ENCODE assay signal across 7 mouse cellular contexts in the genomic region with DNA sequence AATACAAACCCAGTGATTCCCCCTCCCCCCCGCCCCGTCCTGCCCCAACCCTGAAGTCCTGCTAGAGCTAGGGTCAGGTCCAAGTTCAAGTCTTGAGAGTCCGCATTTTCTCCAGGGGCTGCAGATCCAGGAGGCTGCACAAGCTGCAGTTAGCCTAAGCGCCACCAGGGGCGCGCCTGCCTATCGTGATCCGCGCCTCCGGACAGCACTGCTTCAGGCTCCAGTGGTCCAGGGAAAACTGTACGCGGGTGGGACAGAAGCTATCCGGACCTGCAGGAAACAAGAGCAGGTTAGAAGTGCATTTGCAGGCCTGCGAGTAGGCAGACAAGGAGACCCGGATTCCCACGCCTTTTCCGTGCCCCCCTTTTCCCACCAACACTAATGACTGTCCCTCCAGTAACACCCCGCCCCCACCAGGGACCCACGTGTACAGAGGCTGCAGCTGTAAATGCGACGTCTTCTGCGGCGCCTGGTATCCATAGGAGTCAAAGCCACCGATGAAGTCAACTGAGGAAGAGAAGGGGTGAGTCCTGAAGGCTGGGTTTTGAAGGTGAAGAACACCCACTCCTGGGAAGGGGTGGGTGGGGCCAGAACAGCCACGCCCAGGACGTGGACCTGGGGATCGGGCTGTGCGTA. TPM values are rescaled to one million over a fixed set of nuclear protein-coding genes. Genes with fewer than 3 reads are reported as not detected.
DNase-seq lines count a peak whose midpoint lies in the region; ATAC-seq lines count a peak whose summit lies in the region.

No protein-coding gene starts in this region.

- DNase-seq in adrenal gland, postnatal 25 days = peak; percentile 81
- DNase-seq in embryo, embryonic 11.5 days (ENCODE audit: low read depth, low spot score) = peak; percentile 44
- peak; percentile 65 to 67 for DNase-seq in gastrocnemius, postnatal 36 days
- DNase-seq in limb, embryonic 11.5 days (ENCODE audit: low spot score) = peak; percentile 81
- DNase-seq in spleen, adult 18-20 months = peak; percentile 27 to 65

- H3K9me3 ChIP-seq in intestine, embryonic 15.5 days = no peaks in the 10 kb centered on the region
- no peaks in the 10 kb centered on the region; the same call in 1 of the 2 replicates for H3K9me3 ChIP-seq in limb, embryonic 11.5 days (ENCODE audit: control insufficient read depth, low read length)
- H3K9me3 ChIP-seq in midbrain, embryonic 12.5 days = peaks cover 4% of the 10 kb centered on the region; the same call in 1 of the 2 replicates

- H3K4me3 ChIP-seq in intestine, embryonic 15.5 days (replicated peaks) = no peak overlapping the region; the same call in 1 of the 2 replicates
- no peak overlapping the region for H3K4me3 ChIP-seq in limb, embryonic 11.5 days (ENCODE audit: low read depth, low read length)
- H3K4me3 ChIP-seq in midbrain, embryonic 12.5 days = no peak overlapping the region

- H3K4me1 ChIP-seq in intestine, embryonic 15.5 days (replicated peaks) = peaks cover 6% of the 10 kb centered on the region; the same call in 1 of the 2 replicates
- H3K4me1 ChIP-seq in limb, embryonic 11.5 days (ENCODE audit: control insufficient read depth, insufficient read depth, low read length) = no peaks in the 10 kb centered on the region
- H3K4me1 ChIP-seq in midbrain, embryonic 12.5 days = peaks cover 5% of the 10 kb centered on the region; the same call in 1 of the 2 replicates

- WGBS in intestine, embryonic 15.5 days = 17% methylated on average over 28 of the region's 28 CpGs
- 19% methylated on average over 28 of the region's 28 CpGs for WGBS in limb, embryonic 11.5 days
- WGBS in midbrain, embryonic 12.5 days = 15% methylated on average over 24 of the region's 28 CpGs

- no peaks in the 10 kb centered on the region for H3K36me3 ChIP-seq in intestine, embryonic 15.5 days
- no peaks in the 10 kb centered on the region; the same call in 1 of the 2 replicates for H3K36me3 ChIP-seq in limb, embryonic 11.5 days (ENCODE audit: control insufficient read depth, insufficient read depth, low read length)
- peaks cover 53% of the 10 kb centered on the region for H3K36me3 ChIP-seq in midbrain, embryonic 12.5 days

- intact Hi-C loops in gastrocnemius, postnatal 36 days (cut with DNase I) = no loop called here

- peak overlapping the region; percentile 59 for H3K4me2 ChIP-seq in intestine, embryonic 15.5 days (replicated peaks)
- H3K4me2 ChIP-seq in limb, embryonic 11.5 days (ENCODE audit: low read depth, severe bottlenecking) = 0 out of 2 replicates have a peak overlapping the region, but pooled peaks have one; percentile 18
- H3K4me2 ChIP-seq in midbrain, embryonic 12.5 days (replicated peaks) = no peak overlapping the region

- no peak overlapping the region for H3K9ac ChIP-seq in intestine, embryonic 15.5 days
- no peak overlapping the region for H3K9ac ChIP-seq in limb, embryonic 11.5 days (ENCODE audit: low read length)
- 0 out of 2 replicates have a peak overlapping the region, but pooled peaks have one; percentile 24 for H3K9ac ChIP-seq in midbrain, embryonic 12.5 days (replicated peaks)

- ATAC-seq in intestine, embryonic 15.5 days = peak; percentile 76
- peak; percentile 51 for ATAC-seq in limb, embryonic 11.5 days (ENCODE audit: insufficient number of reproducible peaks, low FRiP score, low TSS enrichment, low read depth)
- ATAC-seq in midbrain, embryonic 12.5 days (ENCODE audit: low FRiP score, low read depth) = peak; percentile 48; the same call in 1 of the 2 replicates

- H3K27ac ChIP-seq in intestine, embryonic 15.5 days = no peak overlapping the region
- H3K27ac ChIP-seq in limb, embryonic 11.5 days (replicated peaks; ENCODE audit: low read depth, low read length) = no peak overlapping the region
- 0 out of 2 replicates have a peak overlapping the region, but pooled peaks have one; percentile 15 for H3K27ac ChIP-seq in midbrain, embryonic 12.5 days (replicated peaks)

- H3K27me3 ChIP-seq in intestine, embryonic 15.5 days (replicated peaks) = no peaks in the 10 kb centered on the region
- H3K27me3 ChIP-seq in limb, embryonic 11.5 days (ENCODE audit: control insufficient read depth, insufficient read depth, low read length) = no peaks in the 10 kb centered on the region
- no peaks in the 10 kb centered on the region for H3K27me3 ChIP-seq in midbrain, embryonic 12.5 days

RNA-seq across cellular contexts. Expression of gene Nkain1, which starts 42.2 kb away (rescaled TPM):
- 5.6 and 7.2 TPM in 2 replicates for total RNA-seq in adrenal gland, postnatal 25 days (2021)
- 10 to 100 TPM; 12.9 to 13.2 TPM for total RNA-seq in gastrocnemius, postnatal 36 days (2021)
- polyA plus RNA-seq in intestine, embryonic 15.5 days (2015; fragmentation: Nextera tagmentation; extraction: Ambion mirVana) = 1.1 and 1.2 TPM in 2 replicates
- 8.8 and 8.9 TPM in 2 replicates for polyA plus RNA-seq in limb, embryonic 11.5 days (2014; fragmentation: Nextera tagmentation; extraction: Ambion mirVana)
- 16.6 and 17.0 TPM in 2 replicates for polyA plus RNA-seq in midbrain, embryonic 12.5 days (2016; fragmentation: Nextera tagmentation; extraction: Ambion mirVana)
